Mouse (Mus musculus) CH12.LX (cell line): Measurements from ENCODE around the gene Hsd17b14.

Source experiments
- CTCF ChIP-seq, 2 experiments: IDR thresholded peaks in 1 of 2; conservative IDR thresholded peaks in 1 of 2; 2 replicates each; pipeline ENCODE4 v1.5.1; 2011 to 2012; ENCODE audit warnings: low read depth in 2 of 2, low read length in 2 of 2, improper control_type of control experiment in 1 of 2, inconsistent platforms in 1 of 2, mild to moderate bottlenecking in 1 of 2, moderate library complexity in 1 of 2
- NRF1 ChIP-seq: IDR thresholded peaks from 2 replicates; pipeline ENCODE4 v1.6.1; 2014; ENCODE audit warnings: low read depth, mild to moderate bottlenecking, inconsistent platforms, low read length, improper control_type of control experiment, moderate library complexity
- TCF12 ChIP-seq: IDR thresholded peaks from 2 replicates; pipeline ENCODE4 v1.6.1; 2014; ENCODE audit warnings: low read depth, mild to moderate bottlenecking, inconsistent platforms, low read length, improper control_type of control experiment
- ZKSCAN1 ChIP-seq: IDR thresholded peaks from 2 replicates; pipeline ENCODE4 v1.6.1; 2012; ENCODE audit warnings: low read depth, inconsistent platforms, low read length, improper control_type of control experiment, borderline replicate concordance
- ZMIZ1 ChIP-seq: IDR thresholded peaks from 2 replicates; pipeline ENCODE4 v1.6.1; 2012; ENCODE audit warnings: low read depth, mild to moderate bottlenecking, inconsistent platforms, low read length, improper control_type of control experiment
- ZNF384 ChIP-seq: IDR thresholded peaks from 2 replicates; pipeline ENCODE4 v1.6.1; 2012; ENCODE audit warnings: low read depth, low read length, improper control_type of control experiment, inconsistent platforms

- TF ChIP-seq ZMIZ1: no peak
- TF ChIP-seq NRF1: no peak
- TF ChIP-seq ZNF384: no peak
- no peak for TF ChIP-seq CTCF (conservative IDR thresholded peaks at IDR 0.05 in 1 of 2, IDR thresholded peaks at IDR 0.05 in 1 of 2; ENCODE audit: low read depth in 2 of 2, low read length in 2 of 2)
- no peak for TF ChIP-seq TCF12
- no peak for TF ChIP-seq ZKSCAN1
These were observed 16.3 kb upstream of the Hsd17b14 start for GRCm38 (mm10) chr7:45538163-45539041.
